Mouse (Mus musculus) embryonic facial prominence, embryonic 11.5 days (tissue): ENCODE measurements at regions not wholly inside any gene's neighbourhood (a gene's known extent, or its start where the extent isn't known, plus 50 kb on each side); places are given as distances from the start of the nearest gene placed in this dataset.

ENCODE experiments used
- ATAC-seq: fragments of 200-750 bp; cut with Nextera tagmentation; replicated peaks from 2 replicates; pipeline ENCODE4 v1.8.0; 2017; ENCODE audit warnings: low read depth; ENCODE audit not compliant: insufficient number of reproducible peaks, low FRiP score, low TSS enrichment
- DNase-seq: peaks from one replicate; pipeline ENCODE4 v3.0.0-alpha.2; 2015; ENCODE audit warnings: low spot score
- H3K27ac ChIP-seq: fragments of 300-500 bp; sonication (generic); replicated peaks from 2 replicates; pipeline ENCODE4 v1.5.1; 2014; ENCODE audit warnings: mild to moderate bottlenecking, low read depth, low read length, control low read depth
- H3K27me3 ChIP-seq: fragments of 300-500 bp; sonication (generic); 2 replicates; pipeline ENCODE4 v1.6.1; 2014; ENCODE audit warnings: mild to moderate bottlenecking, low read length, moderate library complexity, mixed read lengths; ENCODE audit not compliant: control insufficient read depth, insufficient read depth
- H3K36me3 ChIP-seq: fragments of 300-500 bp; sonication (generic); replicated peaks from 2 replicates; pipeline ENCODE4 v1.6.1; 2014; ENCODE audit warnings: low read depth, mild to moderate bottlenecking, low read length, moderate library complexity, mixed read lengths; ENCODE audit not compliant: control insufficient read depth, insufficient read depth
- H3K4me1 ChIP-seq: fragments of 300-500 bp; sonication (generic); 2 replicates; pipeline ENCODE4 v1.6.1; 2014; ENCODE audit warnings: low read length, mixed read lengths; ENCODE audit not compliant: control insufficient read depth, insufficient read depth
- H3K4me2 ChIP-seq: fragments of 300-500 bp; sonication (generic); 2 replicates; pipeline ENCODE4 v1.6.1; 2014; ENCODE audit warnings: low read depth, mild to moderate bottlenecking, control low read depth, low read length, moderate library complexity
- H3K4me3 ChIP-seq: fragments of 300-500 bp; sonication (generic); 2 replicates; pipeline ENCODE4 v1.5.1; 2014; ENCODE audit warnings: low read depth, low read length, control low read depth
- H3K9ac ChIP-seq: fragments of 300-500 bp; sonication (generic); replicated peaks from 2 replicates; pipeline ENCODE4 v1.6.1; 2014; ENCODE audit warnings: mild to moderate bottlenecking, control low read depth, low read length
- H3K9me3 ChIP-seq: fragments of 300-500 bp; sonication (generic); replicated peaks from 2 replicates; pipeline ENCODE4 v1.6.1; 2016; ENCODE audit warnings: mild to moderate bottlenecking, low read length, inconsistent platforms, mixed read lengths; ENCODE audit not compliant: control insufficient read depth
- WGBS: fragments of 180-500 bp; shearing (Covaris S2); extraction: QIAGEN DNeasy Blood & Tissue Kit; methylation state at CpG from one replicate; pipeline ENCODE4 v1.1.7; 2014; 5-methylcytosine and 5-hydroxymethylcytosine counted together

- ATAC-seq, result no peak
These were observed 220.9 kb downstream of the Arpp21 start for GRCm38 (mm10) chr9:112014796-112015195.

GRCm38 (mm10) chr9:111994401-111994800 is 241.3 kb downstream of the Arpp21 start:
- ATAC-seq (no peak), DNase-seq (peak; percentile 22)
- WGBS, result 35% methylated on average over 4 of the region's 4 CpGs
- no peaks in the 10 kb centered on the region for H3K4me1 ChIP-seq
- no peak overlapping the region for H3K27ac ChIP-seq
- H3K9ac ChIP-seq, result no peak overlapping the region
- no peaks in the 10 kb centered on the region for H3K36me3 ChIP-seq
- no peak overlapping the region for H3K4me3 ChIP-seq
- no peaks in the 10 kb centered on the region for H3K27me3 ChIP-seq
- no peaks in the 10 kb centered on the region for H3K9me3 ChIP-seq
- no peak overlapping the region for H3K4me2 ChIP-seq

More at GRCm38 (mm10) chr9:112014796-112015195, 220.9 kb downstream of the Arpp21 start:
- Histone ChIP-seq H3K9ac (no peak overlapping the region), H3K4me1 (no peaks in the 10 kb centered on the region), H3K27ac (no peak overlapping the region), H3K4me3 (no peak overlapping the region), H3K9me3 (no peaks in the 10 kb centered on the region), H3K27me3 (no peaks in the 10 kb centered on the region), H3K4me2 (no peak overlapping the region), H3K36me3 (no peaks in the 10 kb centered on the region)
- WGBS, result 76% methylated on average over 6 of the region's 6 CpGs
- DNase-seq, result no peak

- ATAC-seq (peak; percentile 73), DNase-seq (peak; percentile 26)
- Histone ChIP-seq H3K4me3 (no peak overlapping the region), H3K27ac (no peak overlapping the region), H3K4me1 (no peaks in the 10 kb centered on the region), H3K4me2 (no peak overlapping the region), H3K27me3 (no peaks in the 10 kb centered on the region), H3K9ac (no peak overlapping the region), H3K36me3 (no peaks in the 10 kb centered on the region), H3K9me3 (no peaks in the 10 kb centered on the region)
- WGBS, result 21% methylated on average over 4 of the region's 4 CpGs
These were observed 241.9 kb downstream of the Arpp21 start for GRCm38 (mm10) chr9:111993844-111994243.

DNA sequence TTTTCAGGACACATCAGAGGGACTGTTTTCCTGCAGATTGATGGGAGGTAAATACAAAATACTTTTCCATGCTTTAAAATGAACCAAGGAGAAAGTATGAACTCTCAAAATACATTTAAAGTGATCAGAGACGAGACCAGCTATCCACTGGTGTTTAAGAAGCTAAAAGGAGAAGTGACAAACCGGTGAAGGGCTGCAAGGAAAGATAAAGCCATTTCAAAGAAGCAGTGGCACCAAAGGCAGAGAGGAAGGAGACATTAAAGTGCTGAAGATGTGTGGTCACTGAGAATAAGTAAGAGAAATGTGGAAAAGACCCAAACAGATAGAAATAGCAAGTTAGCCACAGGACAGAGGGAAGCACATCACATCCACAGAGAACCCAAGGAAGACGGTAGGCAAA is 245.7 kb downstream of the Arpp21 start:
- H3K27ac ChIP-seq, result no peak overlapping the region
- H3K27me3 ChIP-seq, result no peaks in the 10 kb centered on the region
- H3K9me3 ChIP-seq, result no peaks in the 10 kb centered on the region
- no peaks in the 10 kb centered on the region for H3K4me1 ChIP-seq
- WGBS, result 88% methylated on average over 3 of the region's 3 CpGs
- no peak overlapping the region for H3K4me2 ChIP-seq
- no peak for ATAC-seq
- DNase-seq, result no peak
- no peak overlapping the region for H3K9ac ChIP-seq
- no peaks in the 10 kb centered on the region for H3K36me3 ChIP-seq
- no peak overlapping the region for H3K4me3 ChIP-seq

GRCm38 (mm10) chr9:111963405-111964037 is 272.2 kb downstream of the Arpp21 start:
- no peaks in the 10 kb centered on the region for H3K27me3 ChIP-seq
- DNase-seq (no peak), ATAC-seq (no peak)
- H3K9me3 ChIP-seq, result no peaks in the 10 kb centered on the region
- no peak overlapping the region for H3K4me3 ChIP-seq
- no peak overlapping the region for H3K27ac ChIP-seq
- 68% methylated on average over 5 of the region's 5 CpGs for WGBS
- no peaks in the 10 kb centered on the region for H3K36me3 ChIP-seq
- no peaks in the 10 kb centered on the region for H3K4me1 ChIP-seq
- H3K9ac ChIP-seq, result no peak overlapping the region
- H3K4me2 ChIP-seq, result no peak overlapping the region

- no peak overlapping the region for H3K9ac ChIP-seq
- H3K4me3 ChIP-seq, result no peak overlapping the region
- ATAC-seq, result no peak
- H3K36me3 ChIP-seq, result no peaks in the 10 kb centered on the region
- H3K4me2 ChIP-seq, result no peak overlapping the region
- H3K27ac ChIP-seq, result no peak overlapping the region
- peak; percentile 25 for DNase-seq
- H3K4me1 ChIP-seq, result no peaks in the 10 kb centered on the region
- WGBS, result 49% methylated on average over 2 of the region's 2 CpGs
- no peaks in the 10 kb centered on the region for H3K9me3 ChIP-seq
- H3K27me3 ChIP-seq, result no peaks in the 10 kb centered on the region
These were observed 267.7 kb upstream of the Stac start for GRCm38 (mm10) chr9:111957799-111958198.

- H3K4me2 ChIP-seq, result no peak overlapping the region
- no peak overlapping the region for H3K9ac ChIP-seq
- H3K4me1 ChIP-seq, result no peaks in the 10 kb centered on the region
- H3K36me3 ChIP-seq, result no peaks in the 10 kb centered on the region
- no peaks in the 10 kb centered on the region for H3K27me3 ChIP-seq
- DNase-seq (peak; percentile 67), ATAC-seq (no peak)
- H3K27ac ChIP-seq, result no peak overlapping the region
- 45% methylated on average over 8 of the region's 8 CpGs for WGBS
- no peak overlapping the region for H3K4me3 ChIP-seq
- H3K9me3 ChIP-seq, result no peaks in the 10 kb centered on the region
These were observed 249.3 kb upstream of the Stac start for GRCm38 (mm10) chr9:111939271-111940067.

DNA sequence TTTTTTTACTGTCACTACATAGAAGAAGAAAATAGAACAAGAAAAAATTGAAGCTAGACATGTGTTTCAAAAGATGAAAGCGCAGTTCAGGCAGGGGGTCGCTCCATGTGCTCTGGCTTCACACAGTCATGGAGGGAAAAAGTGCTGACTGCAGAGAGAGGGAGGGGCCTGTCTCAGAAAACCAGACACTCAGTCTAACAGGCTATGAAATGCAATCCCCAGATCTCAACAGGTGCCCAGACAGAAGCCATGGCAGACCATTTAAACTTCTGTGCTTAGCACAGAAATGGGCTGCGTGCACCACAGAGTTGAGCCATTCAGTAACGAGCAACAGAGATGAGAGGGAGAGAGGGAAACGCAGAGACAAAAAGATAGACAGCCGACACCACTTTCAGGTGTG is 242.3 kb upstream of the Stac start:
- WGBS, result 86% methylated on average over 6 of the region's 6 CpGs
- Histone ChIP-seq H3K4me1 (no peaks in the 10 kb centered on the region), H3K4me2 (no peak overlapping the region), H3K27ac (no peak overlapping the region), H3K36me3 (no peaks in the 10 kb centered on the region), H3K27me3 (no peaks in the 10 kb centered on the region), H3K9me3 (no peaks in the 10 kb centered on the region), H3K4me3 (no peak overlapping the region), H3K9ac (no peak overlapping the region)
- ATAC-seq (no peak; the same call in 1 of the 2 replicates), DNase-seq (no peak)
